Mouse (Mus musculus) c-Kit-negative CD71-positive TER-119-positive erythroid progenitor cells, embryonic 14.5 days (primary cell): Measurements from ENCODE around the gene Zfp951.
"Not testable (repeated sequence)": the region's sequence is repeated elsewhere in the genome, so short reads cannot be mapped to it uniquely, and the experiment has no call there.

Experiments used
- DNase-seq: peaks from one replicate; pipeline ENCODE4 v3.0.0-alpha.2; 2013; ENCODE audit warnings: low read depth, low spot score

Gene Zfp951

GRCm38 (mm10) chr5:104859962-104860525, at the start of gene Zfp951:
Zfp951 (minus strand) TSS chr5:104860070.
- DNase-seq: not testable (repeated sequence)

GRCm38 (mm10) chr5:104906556-104906955, 46.7 kb upstream of the Zfp951 start:
- DNase-seq: not testable (repeated sequence)

- not testable (repeated sequence) for DNase-seq
These were observed 567 bp downstream of the Zfp951 start for GRCm38 (mm10) chr5:104859045-104859961.

GRCm38 (mm10) chr5:104854546-104854945, 5.3 kb downstream of the Zfp951 start:
- not testable (repeated sequence) for DNase-seq

GRCm38 (mm10) chr5:104833330-104833729, 26.5 kb downstream of the Zfp951 start:
- no peak for DNase-seq

- DNase-seq: no peak
These were observed 30.3 kb downstream of the Zfp951 start for GRCm38 (mm10) chr5:104829611-104830010.

- DNase-seq: not testable (repeated sequence)
These were observed 89.7 kb downstream of the Zfp951 start for GRCm38 (mm10) chr5:104770138-104770537.
